Mouse (Mus musculus) forebrain, embryonic 14.5 days (tissue): ENCODE results near the gene Kdm2a. TPM values are rescaled to one million over a fixed set of nuclear protein-coding genes. Genes with fewer than 3 reads are reported as not detected.
A peak's percentile ranks its signal among the peaks of the same experiment; 100 is the strongest.

Experiments
- ATAC-seq: fragments of 200-750 bp; cut with Nextera tagmentation; 2 replicates; pipeline ENCODE4 v1.8.0; 2017; ENCODE audit warnings: mild to moderate bottlenecking, moderate library complexity
- DNase-seq: peaks from one replicate; pipeline ENCODE4 v3.0.0-alpha.2; 2015; ENCODE audit warnings: low spot score
- H3K27ac ChIP-seq: fragments of 300-500 bp; sonication (generic); 2 replicates; pipeline ENCODE4 v1.5.1; 2014; ENCODE audit warnings: low read depth, mild to moderate bottlenecking, control low read depth, low read length, moderate library complexity
- H3K27me3 ChIP-seq: fragments of 300-500 bp; sonication (generic); replicated peaks from 2 replicates; pipeline ENCODE4 v1.6.1; 2014; ENCODE audit warnings: low read length, control low read depth, mixed read lengths; ENCODE audit not compliant: control insufficient read depth, insufficient read depth
- H3K36me3 ChIP-seq: fragments of 300-500 bp; sonication (generic); 2 replicates; pipeline ENCODE4 v1.6.1; 2014; ENCODE audit warnings: low read length, control low read depth; ENCODE audit not compliant: control insufficient read depth, insufficient read depth
- H3K4me1 ChIP-seq: fragments of 300-500 bp; sonication (generic); 2 replicates; pipeline ENCODE4 v1.6.1; 2014; ENCODE audit warnings: antibody characterized with exemption, low read length, control low read depth; ENCODE audit not compliant: control insufficient read depth, insufficient read depth
- H3K4me2 ChIP-seq: fragments of 300-500 bp; sonication (generic); 2 replicates; pipeline ENCODE4 v1.6.1; 2014; ENCODE audit warnings: mild to moderate bottlenecking, control low read depth, low read length
- H3K4me3 ChIP-seq: fragments of 300-500 bp; sonication (generic); 2 replicates; pipeline ENCODE4 v1.5.1; 2014; ENCODE audit warnings: low read depth, low read length, control low read depth
- H3K9ac ChIP-seq: fragments of 300-500 bp; sonication (generic); 2 replicates; pipeline ENCODE4 v1.6.1; 2014; ENCODE audit warnings: mild to moderate bottlenecking, low read length, control low read depth, moderate library complexity
- H3K9me3 ChIP-seq: fragments of 300-500 bp; sonication (generic); replicated peaks from 2 replicates; pipeline ENCODE4 v1.6.1; 2016; ENCODE audit warnings: low read length, control low read depth, mixed read lengths; ENCODE audit not compliant: control insufficient read depth
- WGBS: fragments of 180-500 bp; shearing (Covaris S2); extraction: QIAGEN DNeasy Blood & Tissue Kit; methylation state at CpG from one replicate; pipeline ENCODE4 v1.1.7; 2014; 5-methylcytosine and 5-hydroxymethylcytosine counted together
- polyA plus RNA-seq: library from polyadenylated mRNA; unstranded; fragments of >200 nt; fragmentation: Nextera tagmentation; extraction: Ambion mirVana; gene quantifications from 2 replicates; pipeline ENCODE4 v1.2.1, GENCODE M21; 2014

Gene Kdm2a
- polyA plus RNA-seq, 1 experiment from 2014 or later, result 29.2 TPM

GRCm38 (mm10) chr19:4349455-4349854, 48.6 kb downstream of the Kdm2a start:
- DNase-seq (no peak), ATAC-seq (no peak)
- Histone ChIP-seq H3K36me3 (peaks cover 57% of the 10 kb centered on the region), H3K4me3 (no peak overlapping the region), H3K27ac (no peak overlapping the region), H3K27me3 (no peaks in the 10 kb centered on the region), H3K4me1 (no peaks in the 10 kb centered on the region), H3K9ac (no peak overlapping the region), H3K9me3 (no peaks in the 10 kb centered on the region), H3K4me2 (no peak overlapping the region)
- 91% methylated on average over 2 of the region's 2 CpGs for WGBS

DNA sequence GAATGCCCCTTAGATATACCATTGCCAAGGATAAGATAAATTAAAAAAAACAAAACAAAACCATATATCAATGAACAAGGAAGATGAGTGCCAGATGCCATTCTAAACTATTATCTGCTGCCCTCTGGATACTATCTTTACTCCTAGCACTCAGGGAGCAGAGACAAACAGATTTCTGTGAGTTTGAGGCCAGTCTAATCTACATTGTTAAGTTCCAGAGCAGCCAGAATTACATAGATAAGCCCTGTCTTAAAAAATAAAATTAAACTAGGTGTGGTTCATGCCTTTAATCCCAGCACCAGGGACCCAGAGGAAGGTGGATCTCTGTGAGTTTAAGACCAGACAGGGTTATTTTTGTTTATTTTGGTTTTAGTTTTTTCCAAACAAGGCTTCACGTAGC, 51.6 kb downstream of the Kdm2a start:
- Histone ChIP-seq H3K9me3 (no peaks in the 10 kb centered on the region), H3K27me3 (no peaks in the 10 kb centered on the region), H3K4me2 (no peak overlapping the region), H3K36me3 (peaks cover 72% of the 10 kb centered on the region), H3K4me3 (no peak overlapping the region), H3K4me1 (no peaks in the 10 kb centered on the region), H3K9ac (no peak overlapping the region), H3K27ac (no peak overlapping the region)
- ATAC-seq (no peak), DNase-seq (no peak)
- WGBS, result 97% methylated on average over 1 of the region's 1 CpGs

DNA sequence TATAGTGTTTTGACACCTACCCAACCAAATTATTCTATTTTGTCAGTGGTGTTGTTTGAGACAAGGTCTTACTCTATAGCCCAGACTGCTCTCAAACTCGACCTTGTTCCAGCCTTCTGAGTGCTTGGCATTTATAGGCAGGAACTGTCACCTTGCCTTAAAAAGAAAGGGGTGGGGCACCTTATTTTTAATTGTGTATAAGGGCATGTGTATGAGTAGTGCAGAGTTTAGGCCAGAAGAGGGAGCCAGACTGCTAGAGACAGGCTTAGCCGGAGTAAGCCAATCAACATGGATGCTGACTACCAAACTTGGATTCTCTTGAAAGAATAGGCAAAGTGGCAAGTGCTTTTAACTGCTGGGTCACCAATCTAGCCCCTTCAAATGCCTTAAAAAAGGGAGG, 59.9 kb downstream of the Kdm2a start:
- DNase-seq, result peak; percentile 77
- Histone ChIP-seq H3K9ac (no peak overlapping the region), H3K27me3 (no peaks in the 10 kb centered on the region), H3K4me3 (no peak overlapping the region), H3K27ac (no peak overlapping the region), H3K4me1 (no peaks in the 10 kb centered on the region), H3K36me3 (peaks cover 28% of the 10 kb centered on the region), H3K9me3 (no peaks in the 10 kb centered on the region), H3K4me2 (no peak overlapping the region)
- ATAC-seq, result no peak
- WGBS, result 24% methylated on average over 2 of the region's 2 CpGs

DNA sequence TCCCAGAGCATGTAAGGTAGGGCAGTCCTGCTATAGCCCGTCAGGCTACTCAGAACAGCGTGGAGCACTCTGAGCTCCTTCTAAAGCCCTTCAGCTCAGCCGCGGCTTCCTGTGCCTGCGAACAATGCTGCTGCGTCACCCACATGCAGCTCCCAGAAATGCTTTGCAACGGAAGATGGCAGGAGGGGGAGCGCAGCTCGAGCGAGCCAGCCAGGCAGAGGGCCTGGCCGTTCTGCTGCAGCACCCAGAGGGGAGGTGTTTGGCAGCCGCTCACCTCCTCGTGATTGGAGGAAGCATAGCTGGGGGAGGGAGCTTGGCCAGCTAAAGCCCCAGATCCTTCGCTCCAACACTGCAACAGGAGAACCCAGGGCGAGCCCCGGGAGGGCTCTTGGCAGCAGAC, 64.3 kb downstream of the Kdm2a start:
- ATAC-seq, result peak; percentile 100

GRCm38 (mm10) chr19:4333100-4333775, 64.8 kb downstream of the Kdm2a start:
- Histone ChIP-seq H3K36me3 (peaks cover 29% of the 10 kb centered on the region), H3K4me2 (peak overlapping the region; percentile 72), H3K4me3 (peak overlapping the region; percentile 59), H3K27me3 (no peaks in the 10 kb centered on the region), H3K27ac (peak overlapping the region; percentile 90), H3K9ac (peak overlapping the region; percentile 65), H3K9me3 (no peaks in the 10 kb centered on the region), H3K4me1 (peaks cover 10% of the 10 kb centered on the region)
- DNase-seq, result no peak
- WGBS, result 1% methylated on average over 13 of the region's 13 CpGs
- peak; percentile 30 for ATAC-seq

More for the DNA sequence above, 64.3 kb downstream of the Kdm2a start:
- DNase-seq, result peak; percentile 98
- Histone ChIP-seq H3K36me3 (peaks cover 23% of the 10 kb centered on the region), H3K9ac (peak overlapping the region; percentile 65), H3K27ac (peak overlapping the region; percentile 90), H3K4me1 (peaks cover 10% of the 10 kb centered on the region), H3K27me3 (no peaks in the 10 kb centered on the region), H3K4me3 (peak overlapping the region; percentile 59), H3K9me3 (no peaks in the 10 kb centered on the region), H3K4me2 (peak overlapping the region; percentile 72)
- under 1% methylated on average over 16 of the region's 16 CpGs for WGBS

GRCm38 (mm10) chr19:4332653-4333052, 65.4 kb downstream of the Kdm2a start:
- peaks cover 10% of the 10 kb centered on the region for H3K4me1 ChIP-seq
- DNase-seq, result peak; percentile 55
- H3K36me3 ChIP-seq, result peaks cover 34% of the 10 kb centered on the region
- H3K9ac ChIP-seq, result peak overlapping the region; percentile 65
- peak overlapping the region; percentile 72 for H3K4me2 ChIP-seq
- peak overlapping the region; percentile 59 for H3K4me3 ChIP-seq
- H3K27ac ChIP-seq, result peak overlapping the region; percentile 90; the same call in 1 of the 2 replicates
- WGBS, result 0% methylated on average over 4 of the region's 4 CpGs
- no peaks in the 10 kb centered on the region for H3K27me3 ChIP-seq
- no peaks in the 10 kb centered on the region for H3K9me3 ChIP-seq
- ATAC-seq, result no peak

DNA sequence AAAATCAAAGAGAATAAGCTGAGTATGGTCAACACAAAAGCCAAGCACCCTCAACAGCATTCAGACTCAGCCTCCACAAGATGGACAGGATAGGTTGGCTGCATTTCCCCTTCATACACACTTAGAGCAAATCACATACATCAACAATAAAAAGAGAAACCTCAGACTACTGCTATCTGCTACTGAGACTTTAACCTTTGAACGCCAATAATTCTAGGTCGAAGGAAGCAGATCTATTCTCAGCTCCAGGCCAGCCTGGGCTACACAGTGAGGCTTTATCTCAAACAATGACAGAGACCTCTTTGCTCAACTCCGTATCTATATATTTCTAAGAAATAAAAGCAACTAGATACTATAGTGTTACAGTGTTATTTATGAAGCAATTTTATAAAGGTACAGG, 66.8 kb downstream of the Kdm2a start:
- no peaks in the 10 kb centered on the region for H3K27me3 ChIP-seq
- peaks cover 10% of the 10 kb centered on the region for H3K4me1 ChIP-seq
- no peak for ATAC-seq
- 92% methylated on average over 3 of the region's 3 CpGs for WGBS
- H3K4me2 ChIP-seq, result no peak overlapping the region
- H3K36me3 ChIP-seq, result peaks cover 48% of the 10 kb centered on the region
- H3K27ac ChIP-seq, result no peak overlapping the region
- no peak overlapping the region for H3K9ac ChIP-seq
- no peaks in the 10 kb centered on the region for H3K9me3 ChIP-seq
- no peak overlapping the region for H3K4me3 ChIP-seq
- no peak for DNase-seq

- ATAC-seq (no peak), DNase-seq (no peak)
- Histone ChIP-seq H3K36me3 (peaks cover 55% of the 10 kb centered on the region), H3K27me3 (no peaks in the 10 kb centered on the region), H3K9ac (no peak overlapping the region), H3K9me3 (no peaks in the 10 kb centered on the region), H3K27ac (no peak overlapping the region), H3K4me1 (peaks cover 10% of the 10 kb centered on the region), H3K4me2 (no peak overlapping the region), H3K4me3 (no peak overlapping the region)
- 93% methylated on average over 2 of the region's 2 CpGs for WGBS
Measured at GRCm38 (mm10) chr19:4330603-4331002, 67.5 kb downstream of the Kdm2a start.

DNA sequence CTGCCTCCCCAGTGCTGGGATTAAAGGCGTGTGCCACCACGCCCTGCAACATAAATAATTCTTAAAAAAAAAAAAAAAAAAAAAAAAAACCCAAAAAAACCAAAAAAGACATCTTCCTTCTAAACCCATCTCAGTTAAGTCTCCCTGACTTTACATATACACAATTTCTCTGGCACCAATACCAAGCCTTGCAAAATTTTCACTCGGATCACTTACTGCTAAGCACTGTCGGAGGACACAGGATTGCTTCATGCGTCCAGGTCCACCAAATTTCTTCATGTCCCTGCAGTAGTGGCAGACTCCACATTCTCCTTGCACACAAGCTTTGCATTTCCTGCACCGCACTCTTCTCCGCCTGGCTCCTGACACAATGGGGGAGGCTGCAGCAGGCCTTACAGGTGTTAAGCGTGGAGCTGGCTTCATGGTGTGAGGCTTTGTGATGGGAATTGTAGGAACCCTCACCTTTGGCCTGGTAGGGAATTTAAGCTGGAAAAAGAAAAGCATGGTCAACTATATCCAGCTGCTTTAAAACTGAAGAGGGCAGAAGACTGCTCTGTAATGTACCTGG, 69.3 kb downstream of the Kdm2a start:
- WGBS, result 93% methylated on average over 8 of the region's 8 CpGs
- no peak for ATAC-seq
- peaks cover 73% of the 10 kb centered on the region for H3K36me3 ChIP-seq

More for the DNA sequence above, 69.3 kb downstream of the Kdm2a start:
- Histone ChIP-seq H3K4me3 (no peak overlapping the region), H3K27me3 (no peaks in the 10 kb centered on the region), H3K27ac (no peak overlapping the region), H3K9ac (no peak overlapping the region), H3K4me2 (no peak overlapping the region), H3K9me3 (no peaks in the 10 kb centered on the region), H3K4me1 (peaks cover 10% of the 10 kb centered on the region)
- DNase-seq, result no peak
